Mouse (Mus musculus) neural tube, embryonic 13.5 days (tissue): Measurements from ENCODE around the gene Gm21973. TPM values are rescaled to one million over a fixed set of nuclear protein-coding genes. Genes with fewer than 3 reads are reported as not detected.

Experiments used
- ATAC-seq: fragments of 200-750 bp; cut with Nextera tagmentation; 2 replicates; pipeline ENCODE4 v1.8.0; 2017; ENCODE audit warnings: low read depth, mild to moderate bottlenecking, moderate TSS enrichment, moderate library complexity
- H3K27ac ChIP-seq: fragments of 300-500 bp; sonication (generic); replicated peaks from 2 replicates; pipeline ENCODE4 v1.5.1; 2015; ENCODE audit warnings: moderate library complexity, mild to moderate bottlenecking, inconsistent platforms
- H3K27me3 ChIP-seq: fragments of 300-500 bp; sonication (generic); 2 replicates; pipeline ENCODE4 v1.6.1; 2015; ENCODE audit warnings: mild to moderate bottlenecking, inconsistent platforms
- H3K36me3 ChIP-seq: fragments of 300-500 bp; sonication (generic); 2 replicates; pipeline ENCODE4 v1.6.1; 2015; ENCODE audit warnings: mild to moderate bottlenecking, inconsistent platforms
- H3K4me1 ChIP-seq: fragments of 300-500 bp; sonication (generic); replicated peaks from 2 replicates; pipeline ENCODE4 v1.6.1; 2015; ENCODE audit warnings: inconsistent platforms
- H3K4me2 ChIP-seq: fragments of 300-500 bp; sonication (generic); 2 replicates; pipeline ENCODE4 v1.6.1; 2015; ENCODE audit warnings: inconsistent platforms, mild to moderate bottlenecking, moderate library complexity
- H3K4me3 ChIP-seq: fragments of 300-500 bp; sonication (generic); 2 replicates; pipeline ENCODE4 v1.5.1; 2015; ENCODE audit warnings: mild to moderate bottlenecking, inconsistent platforms
- H3K9ac ChIP-seq: fragments of 300-500 bp; sonication (generic); 2 replicates; pipeline ENCODE4 v1.6.1; 2015; ENCODE audit warnings: moderate library complexity, mild to moderate bottlenecking, inconsistent platforms
- H3K9me3 ChIP-seq: fragments of 300-500 bp; sonication (generic); 2 replicates; pipeline ENCODE4 v1.6.1; 2016; ENCODE audit warnings: inconsistent platforms
- WGBS: fragments of 180-500 bp; shearing (Covaris S2); methylation state at CpG from one replicate; pipeline ENCODE4 v1.1.7; 2015; 5-methylcytosine and 5-hydroxymethylcytosine counted together
- polyA plus RNA-seq: library from polyadenylated mRNA; unstranded; fragments of >200 nt; fragmentation: Nextera tagmentation; extraction: Ambion mirVana; gene quantifications from 2 replicates; pipeline ENCODE4 v1.2.1, GENCODE M21; 2015

The Gm21973 gene
- not detected in 2 replicates for polyA plus RNA-seq

- no peaks in the 10 kb centered on the region for H3K27me3 ChIP-seq
- WGBS = 89% methylated on average over 2 of the region's 2 CpGs
- H3K4me3 ChIP-seq = no peak within 1 kb of the TSS
- H3K27ac ChIP-seq = no peak within 1 kb of the TSS
- H3K4me1 ChIP-seq = no peaks in the 10 kb centered on the region
- no peaks in the 10 kb centered on the region for H3K36me3 ChIP-seq
- H3K9me3 ChIP-seq = no peaks in the 10 kb centered on the region; the same call in 1 of the 2 replicates
- no peak within 1 kb of the TSS for H3K4me2 ChIP-seq
- H3K9ac ChIP-seq = no peak within 1 kb of the TSS
- no peak for ATAC-seq
Measured at GRCm38 (mm10) chr15:10325080-10325479, at the start of gene Gm21973. TSS of gene Gm21973 (plus strand) at chr15:10325380.

DNA sequence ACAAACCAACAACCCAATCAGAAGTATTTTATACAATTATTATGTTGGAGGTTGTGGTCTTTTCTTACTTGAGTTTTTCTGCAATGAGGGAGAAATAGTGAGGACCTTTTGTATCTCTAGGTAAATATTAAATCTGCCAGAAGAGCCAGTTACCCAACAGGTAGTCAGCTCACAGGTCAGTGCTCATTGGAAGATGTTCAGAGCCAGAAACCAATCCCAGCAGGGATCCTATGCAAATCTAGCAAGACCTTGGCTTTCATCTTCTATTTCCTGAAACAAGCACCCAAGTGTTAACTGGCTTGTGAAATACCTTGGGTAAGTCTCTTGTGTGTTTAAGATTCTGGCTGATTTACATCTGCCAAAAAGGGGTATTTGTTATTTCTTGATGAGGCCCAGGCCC is 48.8 kb upstream of the Gm21973 start:
- Histone ChIP-seq H3K9ac (no peak overlapping the region), H3K9me3 (no peaks in the 10 kb centered on the region), H3K36me3 (no peaks in the 10 kb centered on the region), H3K27ac (no peak overlapping the region), H3K4me2 (no peak overlapping the region), H3K4me3 (no peak overlapping the region), H3K4me1 (no peaks in the 10 kb centered on the region), H3K27me3 (no peaks in the 10 kb centered on the region)
- no peak for ATAC-seq

DNA sequence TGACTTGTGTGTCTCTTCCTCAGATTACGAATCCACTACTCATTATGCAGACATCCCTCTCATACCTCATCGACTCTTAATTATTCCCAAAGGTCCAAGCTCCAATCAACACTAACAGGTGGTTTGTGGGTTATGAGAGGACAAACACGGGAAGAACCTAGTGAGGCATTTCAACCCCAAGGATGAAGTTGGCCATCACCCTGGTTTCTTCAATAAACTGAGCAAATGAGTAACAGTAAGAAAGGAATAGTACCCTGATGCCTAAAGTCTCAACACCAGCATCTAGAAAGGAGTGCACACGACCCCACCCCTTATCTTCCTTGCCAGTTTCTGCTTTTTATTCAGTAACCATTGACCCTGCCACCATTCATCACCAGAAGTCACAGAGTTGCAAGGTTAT is 47.7 kb upstream of the Gm21973 start:
- Histone ChIP-seq H3K27me3 (no peaks in the 10 kb centered on the region), H3K4me3 (no peak overlapping the region), H3K9me3 (no peaks in the 10 kb centered on the region), H3K9ac (no peak overlapping the region), H3K27ac (no peak overlapping the region), H3K36me3 (no peaks in the 10 kb centered on the region), H3K4me1 (no peaks in the 10 kb centered on the region), H3K4me2 (no peak overlapping the region)
- ATAC-seq = no peak
- 67% methylated on average over 4 of the region's 4 CpGs for WGBS

- Histone ChIP-seq H3K4me2 (no peak overlapping the region), H3K27ac (no peak overlapping the region), H3K36me3 (no peaks in the 10 kb centered on the region), H3K4me3 (no peak overlapping the region), H3K9me3 (no peaks in the 10 kb centered on the region), H3K9ac (no peak overlapping the region), H3K27me3 (no peaks in the 10 kb centered on the region), H3K4me1 (no peaks in the 10 kb centered on the region)
- no peak for ATAC-seq
- WGBS = 86% methylated on average over 5 of the region's 5 CpGs
Measured at GRCm38 (mm10) chr15:10281546-10281945, 43.6 kb upstream of the Gm21973 start.

- no peak overlapping the region for H3K9ac ChIP-seq
- no peak overlapping the region for H3K27ac ChIP-seq
- no peak overlapping the region for H3K4me3 ChIP-seq
- H3K36me3 ChIP-seq = no peaks in the 10 kb centered on the region
- H3K4me1 ChIP-seq = no peaks in the 10 kb centered on the region
- no peaks in the 10 kb centered on the region for H3K9me3 ChIP-seq
- no peak overlapping the region for H3K4me2 ChIP-seq
- no peaks in the 10 kb centered on the region for H3K27me3 ChIP-seq
- no peak for ATAC-seq
Measured at GRCm38 (mm10) chr15:10283661-10284060, 41.5 kb upstream of the Gm21973 start.

DNA sequence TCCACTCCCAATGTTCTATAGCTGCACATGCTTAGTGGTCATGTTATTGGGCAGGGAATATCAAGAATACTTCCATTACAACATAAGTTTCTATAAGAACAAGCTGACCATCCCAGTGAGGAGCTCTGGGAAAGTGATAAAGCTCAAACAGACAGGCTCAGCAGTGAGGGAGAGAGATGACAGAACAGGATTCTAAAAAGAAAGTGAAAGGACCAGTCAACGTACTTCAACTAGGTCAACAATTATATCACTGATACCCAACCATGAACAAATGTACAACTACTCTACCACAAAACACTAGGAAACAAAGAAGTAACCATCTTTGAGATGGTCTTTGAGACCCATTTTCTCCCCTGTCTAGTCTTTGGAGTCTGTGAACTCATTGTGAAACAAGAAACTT is 28.6 kb upstream of the Gm21973 start:
- Histone ChIP-seq H3K4me2 (no peak overlapping the region), H3K27ac (no peak overlapping the region), H3K4me1 (no peaks in the 10 kb centered on the region), H3K27me3 (no peaks in the 10 kb centered on the region), H3K9me3 (no peaks in the 10 kb centered on the region), H3K9ac (no peak overlapping the region), H3K4me3 (no peak overlapping the region), H3K36me3 (no peaks in the 10 kb centered on the region)
- 97% methylated on average over 1 of the region's 1 CpGs for WGBS
- no peak for ATAC-seq

DNA sequence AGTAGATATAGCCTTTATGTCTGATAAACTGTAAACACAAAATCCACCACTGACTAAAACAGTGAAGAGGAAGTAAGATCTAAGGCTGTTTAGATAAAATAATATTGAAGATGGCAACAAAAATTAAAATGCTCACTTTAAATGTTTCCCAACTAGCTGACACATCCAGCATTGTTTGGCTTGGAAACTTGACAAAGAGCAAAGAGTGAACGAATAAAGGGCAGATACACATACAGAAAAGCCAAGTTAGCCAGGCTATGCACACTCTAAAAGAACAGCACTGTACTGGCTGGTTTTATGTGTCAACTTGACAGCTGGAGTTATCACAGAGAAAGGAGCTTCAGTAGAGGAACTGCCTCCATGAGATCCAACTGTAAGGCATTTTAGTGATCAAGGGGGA is 27.1 kb upstream of the Gm21973 start:
- H3K4me2 ChIP-seq = no peak overlapping the region
- ATAC-seq = no peak
- H3K4me3 ChIP-seq = no peak overlapping the region
- no peak overlapping the region for H3K27ac ChIP-seq
- H3K36me3 ChIP-seq = no peaks in the 10 kb centered on the region
- H3K27me3 ChIP-seq = no peaks in the 10 kb centered on the region
- WGBS = 75% methylated on average over 1 of the region's 1 CpGs
- no peak overlapping the region for H3K9ac ChIP-seq
- no peaks in the 10 kb centered on the region for H3K4me1 ChIP-seq
- H3K9me3 ChIP-seq = no peaks in the 10 kb centered on the region

DNA sequence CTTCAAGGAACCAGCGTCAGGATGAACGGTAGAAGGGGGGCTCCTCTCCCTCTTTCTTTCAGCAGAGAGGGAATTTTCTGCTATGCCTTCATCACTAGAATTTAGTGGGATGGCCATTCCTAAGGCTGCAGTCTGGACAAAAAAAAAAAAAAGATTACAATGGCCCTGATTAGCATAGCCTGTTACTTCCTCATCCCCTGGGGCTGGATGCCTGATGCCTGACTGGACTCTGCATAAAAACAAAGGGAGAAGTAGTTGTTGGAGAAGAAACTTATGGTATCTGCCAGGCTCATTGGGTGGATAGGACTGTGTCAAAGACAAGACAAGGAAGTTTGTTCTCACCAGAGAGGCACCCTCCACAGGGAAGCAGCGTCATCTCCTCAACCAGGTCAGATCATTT is 25.7 kb upstream of the Gm21973 start:
- Histone ChIP-seq H3K36me3 (no peaks in the 10 kb centered on the region), H3K9me3 (no peaks in the 10 kb centered on the region), H3K9ac (no peak overlapping the region), H3K4me1 (no peaks in the 10 kb centered on the region), H3K27ac (no peak overlapping the region), H3K4me3 (no peak overlapping the region), H3K27me3 (no peaks in the 10 kb centered on the region), H3K4me2 (no peak overlapping the region)
- no peak for ATAC-seq
- WGBS = 74% methylated on average over 3 of the region's 3 CpGs

GRCm38 (mm10) chr15:10306461-10306860 is 18.7 kb upstream of the Gm21973 start:
- WGBS = 89% methylated on average over 1 of the region's 1 CpGs
- no peak for ATAC-seq
- no peaks in the 10 kb centered on the region for H3K27me3 ChIP-seq
- no peaks in the 10 kb centered on the region for H3K9me3 ChIP-seq
- no peak overlapping the region for H3K27ac ChIP-seq
- no peak overlapping the region for H3K4me2 ChIP-seq
- no peaks in the 10 kb centered on the region for H3K36me3 ChIP-seq
- H3K9ac ChIP-seq = no peak overlapping the region
- H3K4me3 ChIP-seq = no peak overlapping the region
- no peaks in the 10 kb centered on the region for H3K4me1 ChIP-seq

DNA sequence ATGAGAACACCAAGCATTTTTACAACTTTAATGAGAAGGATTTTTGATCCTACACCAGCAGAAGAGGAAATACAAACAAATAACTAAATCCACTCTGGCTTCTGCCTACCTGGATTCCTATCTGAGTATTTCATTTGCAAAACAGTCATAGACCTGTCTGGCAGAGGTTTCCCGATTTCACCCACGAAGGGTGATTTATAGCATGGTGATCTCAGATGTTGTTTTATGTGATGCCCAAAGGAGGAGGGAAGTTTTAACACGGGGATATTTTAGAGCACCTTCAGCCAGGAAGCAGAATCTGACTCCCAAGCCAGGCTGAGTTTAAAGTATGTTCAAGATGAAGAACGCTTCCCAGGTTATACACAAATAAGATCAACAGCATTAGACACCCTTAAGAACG is 13.4 kb upstream of the Gm21973 start:
- Histone ChIP-seq H3K27me3 (no peaks in the 10 kb centered on the region), H3K4me2 (no peak overlapping the region), H3K4me3 (no peak overlapping the region), H3K4me1 (no peaks in the 10 kb centered on the region), H3K9me3 (no peaks in the 10 kb centered on the region), H3K36me3 (no peaks in the 10 kb centered on the region), H3K9ac (no peak overlapping the region), H3K27ac (no peak overlapping the region)
- no peak for ATAC-seq
- WGBS = 81% methylated on average over 5 of the region's 5 CpGs

GRCm38 (mm10) chr15:10313522-10314455 is 11.4 kb upstream of the Gm21973 start:
- 53% methylated on average over 7 of the region's 7 CpGs for WGBS
- Histone ChIP-seq H3K4me3 (no peak overlapping the region), H3K9ac (no peak overlapping the region), H3K9me3 (no peaks in the 10 kb centered on the region), H3K36me3 (no peaks in the 10 kb centered on the region), H3K27me3 (no peaks in the 10 kb centered on the region), H3K27ac (no peak overlapping the region), H3K4me2 (no peak overlapping the region), H3K4me1 (no peaks in the 10 kb centered on the region)
- ATAC-seq = peak; percentile 32

DNA sequence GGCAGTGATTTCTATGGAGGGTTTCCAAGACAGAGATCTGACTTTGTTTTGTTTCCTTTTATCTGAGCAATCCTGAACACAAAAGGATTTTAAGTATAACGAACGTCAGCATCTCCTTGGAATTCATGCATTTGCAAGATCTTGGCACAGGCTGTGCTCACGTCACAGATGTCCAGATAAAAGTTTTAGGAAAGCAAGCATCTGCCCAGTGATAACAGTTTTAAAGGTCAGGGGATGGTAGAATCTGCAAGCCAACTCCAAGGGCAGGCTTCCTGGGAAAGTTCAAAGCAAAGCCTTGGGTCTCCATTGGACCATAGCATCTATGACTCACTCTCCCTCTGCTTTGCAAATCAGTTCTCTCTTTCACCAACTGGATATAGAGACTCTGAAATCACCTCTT is 5.4 kb downstream of the Gm21973 start:
- no peak for ATAC-seq
- H3K4me1 ChIP-seq = no peaks in the 10 kb centered on the region
- WGBS = 93% methylated on average over 3 of the region's 3 CpGs

GRCm38 (mm10) chr15:10332566-10332965 is 7.4 kb downstream of the Gm21973 start:
- Histone ChIP-seq H3K36me3 (no peaks in the 10 kb centered on the region), H3K4me2 (no peak overlapping the region), H3K4me3 (no peak overlapping the region), H3K9ac (no peak overlapping the region), H3K4me1 (no peaks in the 10 kb centered on the region), H3K27me3 (no peaks in the 10 kb centered on the region), H3K27ac (no peak overlapping the region), H3K9me3 (no peaks in the 10 kb centered on the region)
- no peak for ATAC-seq
- WGBS = 98% methylated on average over 1 of the region's 1 CpGs

More for the DNA sequence above, 5.4 kb downstream of the Gm21973 start:
- no peaks in the 10 kb centered on the region for H3K9me3 ChIP-seq
- H3K27ac ChIP-seq = no peak overlapping the region
- no peak overlapping the region for H3K4me2 ChIP-seq
- no peak overlapping the region for H3K4me3 ChIP-seq
- no peaks in the 10 kb centered on the region for H3K27me3 ChIP-seq
- H3K36me3 ChIP-seq = no peaks in the 10 kb centered on the region
- no peak overlapping the region for H3K9ac ChIP-seq
